Mouse (Mus musculus) myocyte (in vitro differentiated cells): ENCODE measurements at regions not wholly inside any gene's neighbourhood (a gene's known extent, or its start where the extent isn't known, plus 50 kb on each side); places are given as distances from the start of the nearest gene placed in this dataset.

Source experiments
- E2F4 ChIP-seq: IDR thresholded peaks from one replicate; pipeline ENCODE4 v1.6.1; 2011; ENCODE audit warnings: mild to moderate bottlenecking, control low read depth, moderate library complexity; ENCODE audit not compliant: insufficient read depth
- MAX ChIP-seq: IDR thresholded peaks from one replicate; pipeline ENCODE4 v1.6.1; 2011; ENCODE audit warnings: low read depth, mild to moderate bottlenecking, control low read depth
- MYOG ChIP-seq, 3 experiments: IDR thresholded peaks; one replicate each; pipeline ENCODE4 v1.6.1; 2011; ENCODE audit warnings: control low read depth in 2 of 3, low read depth in 2 of 3, mild to moderate bottlenecking in 2 of 3; ENCODE audit not compliant: insufficient read length in 2 of 3, control insufficient read depth in 1 of 3, insufficient read depth in 1 of 3
- POLR2A ChIP-seq: IDR thresholded peaks from one replicate; pipeline ENCODE4 v1.6.1; 2011; ENCODE audit warnings: low read depth, mild to moderate bottlenecking, control low read depth, moderate library complexity; ENCODE audit not compliant: insufficient read length
- TCF12 ChIP-seq: IDR thresholded peaks from one replicate; pipeline ENCODE4 v1.6.1; 2011; ENCODE audit warnings: mild to moderate bottlenecking, control low read depth; ENCODE audit not compliant: poor library complexity, insufficient read depth, severe bottlenecking
- USF1 ChIP-seq: IDR thresholded peaks from one replicate; pipeline ENCODE4 v1.6.1; 2011; ENCODE audit warnings: low read depth, mild to moderate bottlenecking, control low read depth, moderate library complexity

DNA sequence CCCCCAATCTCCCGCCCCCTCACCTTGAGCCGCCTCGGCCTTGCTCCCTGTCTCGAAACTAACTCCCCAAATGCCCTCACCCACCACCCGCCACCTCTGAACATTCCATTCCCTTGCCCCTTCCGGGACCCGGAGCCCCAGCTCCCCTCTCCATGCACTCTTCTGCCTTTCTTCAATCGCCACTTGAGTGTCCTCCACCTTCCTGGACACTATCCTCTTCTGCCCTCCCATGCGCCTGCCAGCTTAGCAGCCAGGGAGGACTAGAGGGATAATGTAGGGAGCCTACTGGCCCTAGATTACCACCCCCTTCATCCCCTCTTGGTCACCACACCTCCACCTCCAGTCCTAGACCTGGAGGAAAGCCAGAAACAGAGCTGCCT, 352.3 kb downstream of the Bcor start:
- no peak for TF ChIP-seq POLR2A
- TF ChIP-seq MAX = no peak
- TF ChIP-seq MYOG (IDR thresholded peaks at IDR 0.05; ENCODE audit: control insufficient read depth in 1 of 3, insufficient read depth in 1 of 3, insufficient read length in 2 of 3, low read depth in 2 of 3) = no peak
- no peak for TF ChIP-seq TCF12
- no peak for TF ChIP-seq USF1
- TF ChIP-seq E2F4 = no peak
